Mouse (Mus musculus) forebrain, embryonic 16.5 days (tissue): ENCODE results near the gene Arfgef3. TPM values are rescaled to one million over a fixed set of nuclear protein-coding genes. Genes with fewer than 3 reads are reported as not detected.

Experiments
- polyA plus RNA-seq: library from polyadenylated mRNA; unstranded; fragments of >200 nt; fragmentation: Nextera tagmentation; extraction: Ambion mirVana; gene quantifications from 2 replicates; pipeline ENCODE4 v1.2.1, GENCODE M21; 2015

The Arfgef3 gene
- polyA plus RNA-seq, 1 experiment from 2014 or later = 7.8 TPM

Other genes starting within 250 kb of the Arfgef3 start
- gene Hebp2, start 197.9 kb downstream of the Arfgef3 start, polyA plus RNA-seq = 5.9 TPM in 2 replicates
- 0.21 and 0.23 TPM in 2 replicates for gene Gm4922, start 42.8 kb upstream of the Arfgef3 start, polyA plus RNA-seq
- gene Perp, start 101.1 kb upstream of the Arfgef3 start, polyA plus RNA-seq = 5.4 and 7.1 TPM in 2 replicates